Mouse (Mus musculus) splenic B cell, adult 2 months (primary cell): ENCODE data around the gene Lmf2.

Experiments used
- DNase-seq: peaks from one replicate; pipeline ENCODE4 v3.0.0-alpha.2; 2011; ENCODE audit warnings: low read depth, low spot score
- H3K27me3 ChIP-seq: 2 replicates; pipeline ENCODE4 v1.6.1; 2012; ENCODE audit warnings: mild to moderate bottlenecking, low read length, moderate library complexity, mixed read lengths; ENCODE audit not compliant: control insufficient read depth, poor library complexity, insufficient read depth, severe bottlenecking
- H3K36me3 ChIP-seq: 2 replicates; pipeline ENCODE4 v1.6.1; 2012; ENCODE audit warnings: mild to moderate bottlenecking, low read length, moderate library complexity, mixed read lengths; ENCODE audit not compliant: control insufficient read depth, poor library complexity, insufficient read depth, severe bottlenecking

Gene Lmf2

DNA sequence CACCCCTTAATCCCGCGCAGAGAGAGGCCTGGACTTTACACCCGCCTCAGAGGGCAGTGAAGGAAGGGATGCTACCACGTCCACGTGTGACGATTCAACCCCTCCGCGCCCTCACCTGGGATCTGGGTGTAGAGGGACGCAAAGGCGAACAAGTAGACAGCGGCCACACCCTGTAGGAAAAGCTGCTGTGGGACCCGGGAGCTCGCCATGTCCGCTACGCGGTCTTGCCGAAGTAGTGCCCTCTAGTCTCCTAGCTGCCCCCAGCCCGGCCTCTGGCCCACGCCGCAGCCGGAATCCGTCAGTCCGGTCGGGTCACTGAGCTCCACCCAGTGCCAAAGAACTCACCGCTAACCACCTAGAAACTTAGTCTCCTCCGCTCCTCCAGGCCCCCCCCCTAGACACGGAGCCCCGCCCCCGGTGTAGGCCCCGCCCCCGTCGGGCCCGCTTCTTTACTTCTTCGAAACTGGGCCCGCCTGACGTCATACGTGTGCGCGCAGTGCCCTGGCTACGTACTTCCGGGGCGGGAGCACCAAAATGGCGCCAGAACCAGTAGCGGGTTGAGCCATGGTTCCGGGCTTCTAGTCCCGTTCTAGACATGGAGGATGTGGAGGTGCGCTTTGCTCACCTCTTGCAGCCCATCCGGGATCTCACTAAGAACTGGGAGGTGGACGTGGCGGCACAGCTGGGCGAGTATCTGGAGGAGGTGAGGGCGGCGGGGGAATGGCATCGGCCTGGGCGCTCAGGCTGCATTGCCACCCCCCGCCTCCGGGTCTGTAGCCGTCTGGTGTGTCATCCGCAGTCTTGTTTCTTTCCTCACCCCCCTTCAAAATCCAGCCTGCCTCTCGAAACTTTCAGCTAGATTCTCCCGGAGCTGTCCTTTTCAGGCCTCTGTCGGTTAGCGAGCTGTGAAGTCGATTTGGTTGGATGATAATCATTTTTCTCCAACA lies at the start of gene Lmf2, which contains the start of gene Ncaph2:
Lmf2 (minus strand) TSS at position 419 of the 947 bp plus-strand sequence.
Ncaph2 (plus strand) TSS at position 479 of the 947 bp plus-strand sequence.
- peaks cover 5% of the 10 kb centered on the region for H3K36me3 ChIP-seq
- DNase-seq: peak; percentile 98
- H3K27me3 ChIP-seq: no peaks in the 10 kb centered on the region

DNA sequence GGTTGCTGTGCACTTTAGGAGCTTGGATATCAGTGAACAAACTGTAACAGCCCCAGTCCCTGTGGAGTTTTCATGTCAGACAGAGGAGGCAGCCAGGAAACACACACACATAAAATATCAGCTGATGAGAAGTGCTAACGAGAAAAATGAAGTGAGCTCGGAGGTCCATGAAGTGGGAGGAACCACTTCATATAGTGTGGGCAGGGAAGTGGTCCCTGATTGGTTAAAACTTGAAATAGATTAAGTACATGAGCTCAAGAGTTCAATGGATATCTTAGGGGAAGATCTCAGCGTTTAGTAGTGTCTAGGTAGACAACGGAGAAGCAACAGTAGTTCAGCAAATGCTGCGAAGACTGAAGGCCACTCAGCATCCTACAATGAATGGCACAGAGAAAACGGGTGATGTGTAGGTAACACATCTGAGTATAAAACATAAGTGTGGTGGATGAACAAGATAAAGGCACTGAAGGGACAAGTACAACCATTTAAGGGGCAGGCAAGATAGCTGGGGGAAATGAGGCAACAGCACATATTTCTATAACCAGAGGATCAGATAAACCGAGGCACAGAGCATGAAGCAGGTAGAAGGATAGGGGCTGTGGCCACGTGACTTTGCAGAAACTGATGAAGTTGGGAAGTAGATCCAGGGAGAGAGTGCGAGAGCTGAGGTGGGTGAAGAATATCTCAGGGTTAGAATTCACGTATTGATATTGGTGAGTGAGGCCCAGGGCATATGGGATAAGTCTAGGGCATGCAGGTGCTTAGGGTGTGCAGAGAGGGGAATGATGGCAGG lies 49.6 kb upstream of the Lmf2 start:
- no peaks in the 10 kb centered on the region for H3K27me3 ChIP-seq
- DNase-seq: no peak
- no peaks in the 10 kb centered on the region for H3K36me3 ChIP-seq

DNA sequence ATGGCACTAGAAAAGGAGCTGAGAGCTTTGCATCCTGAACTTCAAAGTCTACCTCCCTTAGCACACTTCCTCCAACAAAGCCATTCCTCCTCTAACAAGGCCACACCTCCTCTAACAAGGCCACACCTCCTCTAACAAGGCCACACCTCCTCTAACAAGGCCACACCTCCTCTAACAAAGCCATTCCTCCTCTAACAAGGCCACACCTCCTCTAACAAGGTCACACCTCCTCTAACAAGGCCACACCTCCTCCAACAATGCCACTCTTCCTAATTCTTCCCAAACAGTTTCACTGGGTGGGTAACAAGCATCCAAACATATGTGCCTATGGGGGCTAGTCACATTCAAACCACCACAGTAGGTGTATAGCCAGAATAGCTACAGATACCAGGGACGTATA lies 47.0 kb upstream of the Lmf2 start:
- no peak for DNase-seq
- H3K27me3 ChIP-seq: no peaks in the 10 kb centered on the region
- H3K36me3 ChIP-seq: no peaks in the 10 kb centered on the region

DNA sequence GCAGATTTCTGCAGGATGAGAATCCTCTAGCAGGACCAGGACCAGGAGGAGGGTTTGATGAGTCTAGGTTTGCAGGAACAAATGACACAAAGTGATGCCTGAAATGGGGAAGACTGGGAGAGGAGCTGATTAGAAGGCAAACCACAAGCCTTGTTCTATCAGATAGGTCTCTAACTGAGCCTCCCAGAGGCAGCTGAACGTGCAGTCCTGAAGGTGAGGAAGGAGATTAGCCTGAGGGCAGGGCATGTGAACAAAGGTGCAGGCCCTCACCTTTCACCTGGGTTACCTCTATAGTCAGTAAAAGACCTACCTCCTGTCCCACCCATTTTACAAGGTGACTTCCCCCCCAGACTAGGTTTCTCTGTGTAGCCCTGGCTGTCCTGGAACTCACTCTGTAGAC lies 44.3 kb upstream of the Lmf2 start:
- no peaks in the 10 kb centered on the region for H3K27me3 ChIP-seq
- H3K36me3 ChIP-seq: no peaks in the 10 kb centered on the region
- DNase-seq: no peak

DNA sequence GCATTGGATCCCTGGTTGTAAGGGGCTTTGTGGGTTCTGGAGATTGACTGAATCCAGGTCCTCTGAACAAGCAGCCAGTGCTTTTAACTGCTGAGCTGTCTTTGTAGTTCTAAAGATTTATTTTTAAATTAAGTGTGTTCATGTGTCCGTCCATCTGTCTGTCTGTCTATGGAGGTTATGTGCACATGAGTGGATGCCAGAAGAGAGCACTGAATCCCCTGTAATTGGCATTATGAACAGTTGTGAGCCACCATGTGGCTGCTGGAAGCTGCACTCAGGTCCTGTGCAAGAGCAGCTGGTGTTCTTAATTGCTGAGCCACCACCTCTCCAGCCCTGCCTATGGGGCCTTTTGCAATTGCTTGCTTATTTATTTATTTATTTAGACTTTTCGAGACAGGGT lies 42.7 kb upstream of the Lmf2 start:
- H3K27me3 ChIP-seq: no peaks in the 10 kb centered on the region
- no peak for DNase-seq
- no peaks in the 10 kb centered on the region for H3K36me3 ChIP-seq

DNA sequence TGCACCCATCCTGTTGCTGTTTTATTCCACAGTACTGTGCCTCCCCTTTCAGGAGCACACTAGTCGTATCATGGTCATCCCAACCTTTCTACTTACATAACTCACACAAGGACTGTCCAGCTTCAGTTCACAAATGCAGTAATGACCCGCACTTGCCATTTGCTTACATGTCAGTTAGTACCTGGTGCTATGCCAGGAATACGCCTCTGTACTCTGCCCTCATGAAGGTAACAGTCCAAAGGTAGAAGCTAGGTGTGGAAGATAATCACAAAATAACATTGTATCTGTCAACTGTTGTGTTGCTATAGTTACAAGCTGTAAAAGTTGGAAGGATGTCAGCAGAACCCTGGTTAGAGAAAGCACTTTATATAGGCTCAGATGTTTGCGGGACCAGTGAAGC lies 41.4 kb upstream of the Lmf2 start:
- no peaks in the 10 kb centered on the region for H3K36me3 ChIP-seq
- no peak for DNase-seq
- no peaks in the 10 kb centered on the region for H3K27me3 ChIP-seq

DNA sequence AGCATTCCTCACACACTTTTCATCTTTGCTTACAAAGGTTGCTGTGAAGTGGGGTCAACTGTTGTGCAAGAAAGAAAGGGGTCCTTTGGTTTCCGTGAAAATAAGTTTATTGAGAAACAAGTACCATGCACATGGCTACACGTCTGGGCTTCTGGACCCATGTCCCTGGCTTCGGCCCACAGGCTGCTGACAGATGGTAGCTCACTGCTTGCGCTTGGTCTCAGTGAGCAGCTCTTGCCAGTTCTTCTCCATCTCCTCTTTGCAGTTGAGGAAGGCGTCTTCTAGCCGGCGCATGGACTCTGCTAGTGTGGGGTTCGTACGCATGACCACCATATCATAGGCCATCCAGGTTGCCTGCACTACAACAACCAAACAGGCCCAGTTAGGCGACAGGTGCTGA lies 34.6 kb upstream of the Lmf2 start:
- Histone ChIP-seq H3K36me3 (no peaks in the 10 kb centered on the region), H3K27me3 (no peaks in the 10 kb centered on the region)
- no peak for DNase-seq

DNA sequence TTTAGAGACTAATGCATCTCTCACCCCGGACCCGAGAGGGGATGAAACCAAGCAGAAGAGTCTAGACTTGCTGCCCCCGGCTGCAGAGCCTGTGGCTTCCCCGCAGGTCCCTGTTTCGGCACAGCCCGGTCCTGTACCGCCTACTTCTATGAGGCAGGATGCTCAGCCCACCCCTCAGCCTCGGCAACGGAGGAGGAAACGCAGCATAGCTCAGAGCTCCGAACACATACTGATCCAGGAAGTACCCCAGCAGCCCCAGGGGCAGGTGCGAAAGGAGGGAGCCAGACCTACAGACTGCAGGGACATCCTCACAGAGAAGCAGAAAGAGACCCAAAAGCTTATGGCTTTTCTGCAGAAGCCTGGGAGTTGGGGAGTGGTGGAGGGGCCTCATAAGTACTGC lies 31.7 kb upstream of the Lmf2 start:
- Histone ChIP-seq H3K27me3 (no peaks in the 10 kb centered on the region), H3K36me3 (no peaks in the 10 kb centered on the region)
- no peak for DNase-seq

DNA sequence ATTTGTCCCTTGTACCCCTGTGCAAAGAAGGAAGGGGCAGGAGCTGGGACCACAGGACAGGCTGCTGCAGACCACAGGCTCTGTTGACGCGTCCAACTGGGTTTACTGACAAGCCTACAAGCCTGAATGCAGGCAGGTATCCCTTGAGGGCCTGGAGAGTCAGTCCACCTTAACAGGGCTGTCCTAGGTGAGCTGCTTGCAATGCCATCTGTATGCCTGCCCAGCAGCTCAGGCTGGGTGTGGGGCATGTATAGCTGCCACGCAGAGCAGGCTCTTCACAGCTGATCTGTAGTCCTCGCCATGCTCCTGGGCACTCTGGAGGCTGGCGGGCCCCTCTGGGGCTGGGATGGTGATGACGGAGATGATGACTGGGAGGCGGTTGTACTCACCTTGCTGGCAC lies 29.2 kb upstream of the Lmf2 start, which contains the start of gene Klhdc7b:
Klhdc7b (plus strand) TSS at position 301 of the 400 bp plus-strand sequence.
- Histone ChIP-seq H3K36me3 (no peaks in the 10 kb centered on the region), H3K27me3 (no peaks in the 10 kb centered on the region)
- DNase-seq: no peak

DNA sequence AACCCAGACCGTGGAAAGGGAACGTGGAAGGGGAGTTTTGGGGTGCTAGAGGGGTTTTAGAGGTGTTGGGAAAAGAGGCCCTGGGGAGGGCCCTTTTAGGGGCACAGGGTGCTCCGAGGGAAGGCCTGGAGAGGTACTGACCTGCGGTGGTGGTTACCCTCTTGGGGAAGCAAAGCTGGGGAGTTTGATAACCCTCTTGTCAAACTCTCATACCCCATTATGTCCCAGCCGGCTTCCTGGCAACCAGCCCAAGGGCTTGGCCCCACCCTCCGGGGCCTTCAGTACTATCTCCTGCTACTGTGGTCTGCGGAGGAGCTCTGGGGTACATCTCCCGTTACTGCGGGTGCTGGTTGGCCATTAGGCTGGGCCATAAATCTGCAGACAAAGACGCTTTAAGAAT lies 24.0 kb upstream of the Lmf2 start:
- DNase-seq: no peak
- Histone ChIP-seq H3K36me3 (no peaks in the 10 kb centered on the region), H3K27me3 (no peaks in the 10 kb centered on the region)

DNA sequence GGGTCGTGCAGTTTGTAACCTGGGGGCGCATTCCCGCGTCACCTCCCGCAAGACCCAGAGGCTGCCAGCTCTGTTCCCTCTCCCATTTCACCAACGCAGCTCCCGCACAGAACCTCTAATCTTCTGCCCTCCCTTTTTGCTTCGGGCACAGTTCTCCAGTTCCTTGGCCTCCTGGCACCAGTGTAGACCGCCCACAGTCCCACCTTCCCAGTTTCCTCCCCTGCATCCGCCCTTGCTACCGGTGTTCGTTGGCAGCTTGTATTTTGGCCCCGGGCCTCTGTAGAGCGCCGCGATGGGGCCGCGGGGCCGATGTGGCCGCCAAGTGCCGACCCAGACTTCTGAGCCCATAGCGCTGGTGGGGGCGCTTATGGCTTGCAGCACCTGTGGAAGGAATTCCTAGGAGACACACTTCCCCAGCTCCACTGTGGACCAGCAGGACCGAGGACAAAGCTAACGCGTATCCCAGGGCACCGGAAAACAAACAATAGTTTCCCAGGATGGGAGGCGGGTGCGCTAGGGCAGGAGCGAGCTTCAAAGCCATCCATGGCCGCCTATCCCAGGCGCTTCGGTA lies 23.5 kb upstream of the Lmf2 start, which contains the start of gene Odf3b:
Odf3b (minus strand) TSS at position 452 of the 571 bp plus-strand sequence.
- H3K36me3 ChIP-seq: no peaks in the 10 kb centered on the region
- no peak for DNase-seq
- H3K27me3 ChIP-seq: no peaks in the 10 kb centered on the region

DNA sequence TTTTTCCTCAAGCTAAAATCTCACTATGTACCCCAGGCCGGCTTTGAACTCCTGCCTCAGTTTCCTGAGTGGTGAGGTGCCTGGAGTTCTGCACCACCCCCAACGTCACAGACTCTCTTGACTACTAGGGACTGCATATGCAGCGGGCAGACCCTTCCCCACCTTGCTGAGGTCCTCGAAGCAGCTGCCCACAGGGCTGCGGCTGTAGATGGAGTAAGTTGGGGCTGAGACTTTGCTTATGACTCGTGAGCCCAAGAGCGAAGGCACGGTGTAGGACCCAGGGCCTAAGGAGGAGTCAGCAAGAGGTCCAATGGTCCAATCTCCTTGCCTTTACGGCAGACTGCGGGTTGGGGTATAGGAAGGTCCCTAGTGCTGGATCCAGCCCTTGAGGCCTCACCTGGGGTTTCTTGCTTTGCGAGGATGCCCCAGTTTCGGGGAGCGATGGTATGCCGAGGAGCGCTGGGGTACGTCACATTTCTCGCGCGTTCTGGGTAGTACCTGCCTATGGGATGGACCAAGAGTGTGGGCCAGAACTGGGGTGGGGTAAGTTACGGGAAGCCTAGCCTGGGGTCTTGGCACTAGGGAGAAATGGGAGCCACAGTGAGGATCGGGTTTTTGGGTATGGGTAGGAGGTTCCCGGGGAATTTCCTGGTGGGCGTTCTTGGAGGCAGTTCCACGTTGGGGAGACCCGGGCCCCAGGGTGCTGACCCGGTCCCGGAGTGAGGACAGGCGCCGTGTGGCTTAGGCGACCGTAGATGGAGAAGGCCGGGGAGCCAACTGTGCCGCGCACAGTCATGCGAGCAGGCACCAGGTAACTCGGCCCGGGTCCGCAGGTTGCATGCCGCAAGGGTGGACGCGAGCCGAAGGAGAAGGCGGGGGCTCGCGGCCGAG lies 22.7 kb upstream of the Lmf2 start:
- DNase-seq: no peak
- H3K36me3 ChIP-seq: no peaks in the 10 kb centered on the region
- H3K27me3 ChIP-seq: no peaks in the 10 kb centered on the region

DNA sequence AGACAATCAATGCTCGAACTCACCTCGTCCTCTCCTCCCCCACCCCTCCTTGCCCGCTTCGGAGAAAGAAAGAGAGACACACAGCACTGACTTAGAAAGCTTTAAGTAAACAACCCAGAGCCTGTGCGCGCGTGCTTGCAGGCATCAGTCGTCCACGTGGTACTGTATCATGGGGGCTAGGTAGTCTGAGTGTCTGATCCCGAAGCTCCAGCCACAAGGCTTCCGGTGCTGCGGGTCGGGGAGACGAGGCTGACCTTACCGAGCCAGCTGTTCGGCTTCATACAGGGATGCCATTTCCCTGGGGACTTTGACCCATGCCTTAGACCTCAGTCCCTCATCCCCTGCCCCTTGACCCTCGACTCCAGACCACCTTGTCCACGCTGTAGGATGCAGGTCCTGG lies 21.9 kb upstream of the Lmf2 start:
- no peak for DNase-seq
- no peaks in the 10 kb centered on the region for H3K36me3 ChIP-seq
- H3K27me3 ChIP-seq: no peaks in the 10 kb centered on the region

DNA sequence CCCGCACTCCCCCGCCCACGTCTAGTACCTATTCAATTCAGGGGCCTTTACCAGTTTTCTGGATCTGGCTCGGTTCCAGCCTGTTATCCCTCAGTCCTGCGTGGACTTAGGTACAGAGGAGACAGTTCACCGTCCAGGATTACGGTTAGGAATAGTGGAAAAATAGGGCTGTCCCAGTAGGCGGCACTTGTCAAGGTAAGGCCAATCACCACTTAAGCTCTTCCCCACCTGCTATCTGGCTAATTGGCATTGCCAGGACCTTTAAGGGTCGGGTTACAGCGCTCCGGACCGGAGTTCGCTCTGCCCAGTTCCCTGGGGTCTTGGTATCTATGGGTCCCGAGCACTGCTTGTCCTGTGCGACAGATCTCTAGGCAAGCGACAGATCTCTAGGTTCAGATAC lies 21.5 kb upstream of the Lmf2 start, which contains the start of gene Tymp:
Tymp (minus strand) TSS at position 83 of the 400 bp plus-strand sequence.
- no peaks in the 10 kb centered on the region for H3K36me3 ChIP-seq
- no peaks in the 10 kb centered on the region for H3K27me3 ChIP-seq
- no peak for DNase-seq
